Mouse (Mus musculus): ENCODE results near the gene Npy1r. TPM values are rescaled to one million over a fixed set of nuclear protein-coding genes. Genes with fewer than 3 reads are reported as not detected.

Npy1r gene
- polyA plus RNA-seq, 1 experiment from 2014 or later, result 4.8 TPM

- Histone ChIP-seq H3K36me3 (no peaks in the 10 kb centered on the region), H3K27ac (no peak overlapping the region), H3K4me3 (no peak overlapping the region), H3K4me2 (replicated peaks) (no peak overlapping the region), H3K4me1 (no peaks in the 10 kb centered on the region), H3K9ac (no peak overlapping the region), H3K27me3 (replicated peaks) (no peaks in the 10 kb centered on the region), H3K9me3 (no peaks in the 10 kb centered on the region)
- ATAC-seq (ENCODE audit: low FRiP score, low read depth), result no peak
- 58% methylated on average over 5 of the region's 5 CpGs for WGBS
Measured at GRCm38 (mm10) chr8:66731957-66732356, 35.0 kb downstream of the Npy1r start.

GRCm38 (mm10) chr8:66742359-66742758 lies 45.4 kb downstream of the Npy1r start:
- ATAC-seq (ENCODE audit: low FRiP score, low read depth), result no peak
- 43% methylated on average over 1 of the region's 1 CpGs for WGBS
- Histone ChIP-seq H3K4me3 (no peak overlapping the region), H3K27me3 (replicated peaks) (no peaks in the 10 kb centered on the region), H3K4me2 (replicated peaks) (no peak overlapping the region), H3K4me1 (no peaks in the 10 kb centered on the region), H3K9ac (no peak overlapping the region), H3K36me3 (no peaks in the 10 kb centered on the region), H3K27ac (no peak overlapping the region), H3K9me3 (no peaks in the 10 kb centered on the region)

GRCm38 (mm10) chr8:66745612-66746011 lies 48.6 kb downstream of the Npy1r start:
- H3K27ac ChIP-seq, result no peak overlapping the region
- no peaks in the 10 kb centered on the region for H3K4me1 ChIP-seq
- no peaks in the 10 kb centered on the region for H3K9me3 ChIP-seq
- H3K27me3 ChIP-seq (replicated peaks), result no peaks in the 10 kb centered on the region
- WGBS, result 91% methylated on average over 3 of the region's 3 CpGs
- no peaks in the 10 kb centered on the region for H3K36me3 ChIP-seq
- H3K4me2 ChIP-seq (replicated peaks), result no peak overlapping the region
- H3K4me3 ChIP-seq, result no peak overlapping the region
- H3K9ac ChIP-seq, result no peak overlapping the region
- ATAC-seq (ENCODE audit: low FRiP score, low read depth), result no peak

- no peaks in the 10 kb centered on the region for H3K9me3 ChIP-seq
- H3K4me1 ChIP-seq, result no peaks in the 10 kb centered on the region
- H3K4me2 ChIP-seq (replicated peaks), result no peak overlapping the region
- H3K36me3 ChIP-seq, result no peaks in the 10 kb centered on the region
- 74% methylated on average over 2 of the region's 2 CpGs for WGBS
- no peak for ATAC-seq (ENCODE audit: low FRiP score, low read depth)
- no peak overlapping the region for H3K27ac ChIP-seq
- no peaks in the 10 kb centered on the region for H3K27me3 ChIP-seq (replicated peaks)
- no peak overlapping the region for H3K4me3 ChIP-seq
- no peak overlapping the region for H3K9ac ChIP-seq
Measured at GRCm38 (mm10) chr8:66751621-66752020, 54.6 kb downstream of the Npy1r start.

- ATAC-seq (ENCODE audit: low FRiP score, low read depth), result no peak
- 92% methylated on average over 2 of the region's 2 CpGs for WGBS
- no peaks in the 10 kb centered on the region for H3K27me3 ChIP-seq (replicated peaks)
- H3K4me3 ChIP-seq, result no peak overlapping the region
- H3K27ac ChIP-seq, result no peak overlapping the region
- H3K4me1 ChIP-seq, result no peaks in the 10 kb centered on the region
- H3K4me2 ChIP-seq (replicated peaks), result no peak overlapping the region
- no peak overlapping the region for H3K9ac ChIP-seq
- H3K36me3 ChIP-seq, result no peaks in the 10 kb centered on the region
- H3K9me3 ChIP-seq, result no peaks in the 10 kb centered on the region
Measured at GRCm38 (mm10) chr8:66756161-66756560, 59.2 kb downstream of the Npy1r start.

Other genes with a start within 250 kb of the Npy1r start
- gene Tma16, start 210.7 kb upstream of the Npy1r start, polyA plus RNA-seq (2016; fragmentation: Nextera tagmentation; extraction: Ambion mirVana), result 11.8 and 14.4 TPM in 2 replicates
- gene Tktl2, start 185.4 kb upstream of the Npy1r start, polyA plus RNA-seq (2016; fragmentation: Nextera tagmentation; extraction: Ambion mirVana), result not detected in 2 replicates
- gene Npy5r, start 9.1 kb upstream of the Npy1r start, polyA plus RNA-seq (2016; fragmentation: Nextera tagmentation; extraction: Ambion mirVana), result 0.52 and 0.57 TPM in 2 replicates
- 2.6 and 3.1 TPM in 2 replicates for gene Naf1, start 163.0 kb downstream of the Npy1r start, polyA plus RNA-seq (2016; fragmentation: Nextera tagmentation; extraction: Ambion mirVana)